Mouse (Mus musculus) cerebellum, adult 2 months (tissue): ENCODE data around the gene Pcf11.

ENCODE experiments used
- CTCF ChIP-seq: fragments of 200-500 bp; IDR thresholded peaks from 2 replicates; pipeline ENCODE4 v1.5.1; 2011; ENCODE audit warnings: low read depth, mild to moderate bottlenecking, control low read depth, low read length, moderate library complexity, borderline replicate concordance; ENCODE audit not compliant: insufficient read depth
- POLR2A ChIP-seq: fragments of 200-500 bp; IDR thresholded peaks from 2 replicates; pipeline ENCODE4 v1.6.1; 2011; ENCODE audit warnings: low read length, control low read depth, borderline replicate concordance; ENCODE audit not compliant: insufficient read depth

- TF ChIP-seq CTCF, result no peak
- TF ChIP-seq POLR2A, result peak; percentile 86
Measured at GRCm38 (mm10) chr7:92669507-92670471, at the start of gene Pcf11.
